Mouse (Mus musculus): ENCODE measurements around the gene Ppil4. TPM values are rescaled to one million over a fixed set of nuclear protein-coding genes. Genes with fewer than 3 reads are reported as not detected.

Gene Ppil4
- polyA plus RNA-seq, 1 experiment from 2014 or later, result 51.2 TPM

DNA sequence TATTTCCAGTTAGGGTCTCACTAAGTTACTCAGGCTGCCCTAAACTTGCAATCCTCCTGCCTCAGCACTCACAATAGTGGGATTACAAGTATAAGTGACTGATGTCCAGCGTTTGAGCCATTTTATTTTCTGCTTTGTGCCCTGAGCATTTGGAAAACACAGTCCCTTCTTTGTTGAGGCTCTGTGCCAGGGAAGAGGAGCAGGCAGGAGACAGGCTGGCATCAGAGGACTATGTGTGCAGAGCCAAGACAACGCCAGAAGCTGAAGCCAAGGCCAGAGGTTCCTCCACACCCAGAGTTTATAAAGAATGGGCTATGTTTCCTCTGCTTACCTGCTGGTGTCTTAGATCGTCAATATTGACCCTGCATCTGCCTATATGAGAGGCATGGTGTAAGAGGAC is 72.1 kb downstream of the Ppil4 start:
- no peak for ATAC-seq
- 78% methylated on average over 3 of the region's 3 CpGs for WGBS
- H3K4me3 ChIP-seq (replicated peaks), result no peak overlapping the region
- H3K27ac ChIP-seq, result no peak overlapping the region
- no peak overlapping the region for H3K4me2 ChIP-seq (replicated peaks)
- H3K36me3 ChIP-seq, result no peaks in the 10 kb centered on the region
- peaks cover 9% of the 10 kb centered on the region for H3K4me1 ChIP-seq (replicated peaks)
- peaks cover 27% of the 10 kb centered on the region for H3K27me3 ChIP-seq
- no peak overlapping the region for H3K9ac ChIP-seq (replicated peaks)
- H3K9me3 ChIP-seq, result no peaks in the 10 kb centered on the region

DNA sequence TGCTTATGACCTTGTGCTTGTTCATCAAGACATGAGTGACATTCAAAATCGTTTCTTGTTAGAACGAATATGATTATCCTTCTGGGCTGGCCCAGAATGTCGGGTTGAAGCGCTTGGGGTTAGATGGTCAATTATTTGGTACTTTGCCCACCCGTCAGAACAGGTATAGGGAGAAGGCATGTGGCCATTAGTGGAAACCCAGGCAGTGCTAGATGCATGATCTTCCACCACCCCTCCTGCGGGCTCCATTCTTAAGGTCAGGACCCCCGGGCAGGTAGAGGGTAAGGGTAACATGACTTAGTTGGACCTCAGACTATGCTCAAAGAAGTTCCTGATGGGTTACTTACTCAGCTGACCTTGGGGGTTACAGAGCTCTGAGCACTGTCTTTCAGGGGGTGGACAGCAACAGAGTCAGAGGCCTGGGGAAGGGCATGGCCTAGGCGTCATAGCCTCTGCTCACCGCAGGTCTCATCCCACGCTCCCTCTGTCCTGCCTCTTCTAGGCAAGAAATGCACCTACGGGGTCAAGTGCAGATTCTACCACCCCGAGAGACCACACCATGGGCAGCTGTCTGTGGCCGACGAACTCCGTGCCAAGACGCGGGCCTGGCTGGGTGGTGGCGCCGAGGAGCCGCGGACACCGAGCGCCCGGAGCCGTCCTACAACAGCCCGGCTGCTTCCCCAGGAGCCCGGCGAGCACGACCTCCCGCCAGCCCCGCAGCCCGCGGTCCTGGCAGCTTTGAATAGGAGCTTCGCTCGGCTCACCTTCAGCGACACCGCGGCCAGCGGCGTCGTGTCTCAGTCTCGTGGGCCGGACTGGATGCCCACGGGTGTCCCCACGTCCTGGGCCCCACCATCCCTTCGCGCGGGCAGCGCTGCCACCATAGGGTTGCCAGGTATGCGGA is 74.3 kb downstream of the Ppil4 start:
- H3K4me2 ChIP-seq (replicated peaks), result peak overlapping the region; percentile 79
- H3K27ac ChIP-seq, result no peak overlapping the region
- WGBS, result 16% methylated on average over 50 of the region's 50 CpGs
- H3K9ac ChIP-seq (replicated peaks), result peak overlapping the region; percentile 63
- H3K4me3 ChIP-seq (replicated peaks), result peak overlapping the region; percentile 44
- H3K9me3 ChIP-seq, result no peaks in the 10 kb centered on the region
- ATAC-seq, result peak; percentile 64
- peaks cover 9% of the 10 kb centered on the region for H3K4me1 ChIP-seq (replicated peaks)
- peaks cover 27% of the 10 kb centered on the region for H3K27me3 ChIP-seq
- no peaks in the 10 kb centered on the region for H3K36me3 ChIP-seq

DNA sequence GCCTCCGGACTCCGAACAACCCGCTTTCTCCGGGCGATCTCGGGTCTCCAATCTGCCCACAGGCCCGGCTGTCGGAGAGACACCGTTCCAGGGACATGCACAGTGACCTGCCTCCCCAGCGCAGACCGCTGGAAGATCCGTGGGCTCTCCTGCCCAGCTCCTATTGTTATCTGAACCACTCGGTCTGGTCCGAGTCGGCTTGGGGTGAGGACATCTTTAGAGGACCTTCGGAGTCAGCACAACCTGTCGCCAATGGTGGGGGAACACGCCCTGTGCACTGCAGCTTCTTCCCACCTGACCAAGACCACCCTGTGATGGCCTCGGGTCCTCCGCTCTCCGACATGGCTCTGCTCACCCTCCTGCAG is 75.0 kb downstream of the Ppil4 start:
- Histone ChIP-seq H3K9ac (replicated peaks) (peak overlapping the region; percentile 63), H3K9me3 (no peaks in the 10 kb centered on the region), H3K36me3 (no peaks in the 10 kb centered on the region), H3K4me1 (replicated peaks) (peaks cover 9% of the 10 kb centered on the region), H3K27ac (no peak overlapping the region), H3K27me3 (peaks cover 27% of the 10 kb centered on the region), H3K4me2 (replicated peaks) (peak overlapping the region; percentile 79), H3K4me3 (replicated peaks) (peak overlapping the region; percentile 44)
- WGBS, result 25% methylated on average over 21 of the region's 21 CpGs
- ATAC-seq, result peak; percentile 24

DNA sequence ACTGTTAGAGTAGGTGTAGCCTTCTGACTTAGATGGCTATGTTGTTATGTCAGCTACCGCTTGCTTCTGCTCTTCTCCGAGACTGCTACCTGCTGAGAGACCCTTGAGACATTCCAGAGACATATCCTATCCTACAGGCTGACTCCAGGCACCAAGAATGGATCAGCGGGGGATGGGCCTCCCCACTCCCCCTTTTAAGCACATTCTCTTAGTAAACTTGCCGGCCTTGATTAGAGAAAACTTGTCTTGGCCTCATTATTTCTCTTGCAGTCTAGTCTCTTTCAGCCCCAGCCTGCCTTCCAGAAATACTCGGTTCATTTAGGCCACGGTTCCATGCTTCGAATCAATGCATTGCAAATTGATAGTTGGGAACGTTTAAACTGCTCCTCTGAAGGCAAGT is 77.1 kb downstream of the Ppil4 start:
- 65% methylated on average over 8 of the region's 8 CpGs for whole genome bisulfite sequencing
- H3K9ac ChIP-seq (replicated peaks), result no peak overlapping the region
- no peaks in the 10 kb centered on the region for H3K36me3 ChIP-seq
- H3K27ac ChIP-seq, result no peak overlapping the region
- peaks cover 9% of the 10 kb centered on the region for H3K4me1 ChIP-seq (replicated peaks)
- H3K4me2 ChIP-seq (replicated peaks), result no peak overlapping the region
- no peak overlapping the region for H3K4me3 ChIP-seq (replicated peaks)
- ATAC-seq, result no peak
- H3K9me3 ChIP-seq, result no peaks in the 10 kb centered on the region
- H3K27me3 ChIP-seq, result peaks cover 27% of the 10 kb centered on the region

DNA sequence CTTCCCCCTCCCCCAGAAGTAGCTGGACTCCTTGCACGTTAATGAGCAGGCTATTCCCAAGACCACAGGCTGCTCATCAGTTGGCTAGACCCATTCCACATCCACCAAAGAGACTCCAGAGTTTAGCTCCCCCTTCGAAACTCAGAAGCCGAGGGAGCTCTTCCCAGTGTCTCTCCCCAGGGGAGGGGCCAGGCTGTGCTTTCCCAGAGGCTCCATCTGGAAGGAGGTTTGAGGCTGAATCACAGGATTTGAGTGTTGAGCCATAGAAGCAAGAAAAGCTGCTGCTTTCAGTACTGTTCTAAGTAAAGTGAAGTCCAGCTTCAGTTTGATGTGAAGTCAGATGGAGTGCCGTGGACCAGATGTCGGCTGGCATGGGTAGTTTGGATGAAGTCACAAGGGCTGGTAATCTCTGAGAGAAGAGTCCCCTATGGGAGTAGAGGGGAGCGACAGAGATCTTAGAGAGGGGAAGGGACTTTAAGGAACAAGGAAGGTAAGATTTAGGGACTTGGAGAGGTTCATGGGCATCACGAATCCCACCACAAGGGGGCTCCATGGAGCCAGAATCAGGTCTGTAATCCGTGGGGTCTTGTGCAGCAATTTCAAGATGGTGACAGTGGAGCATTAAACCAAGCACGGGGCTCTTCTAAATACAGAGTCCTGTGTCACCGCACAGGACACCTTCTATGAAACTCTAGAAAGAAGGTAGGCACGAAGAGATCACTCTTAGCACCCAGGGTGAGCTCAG is 78.1 kb downstream of the Ppil4 start:
- ATAC-seq, result no peak

DNA sequence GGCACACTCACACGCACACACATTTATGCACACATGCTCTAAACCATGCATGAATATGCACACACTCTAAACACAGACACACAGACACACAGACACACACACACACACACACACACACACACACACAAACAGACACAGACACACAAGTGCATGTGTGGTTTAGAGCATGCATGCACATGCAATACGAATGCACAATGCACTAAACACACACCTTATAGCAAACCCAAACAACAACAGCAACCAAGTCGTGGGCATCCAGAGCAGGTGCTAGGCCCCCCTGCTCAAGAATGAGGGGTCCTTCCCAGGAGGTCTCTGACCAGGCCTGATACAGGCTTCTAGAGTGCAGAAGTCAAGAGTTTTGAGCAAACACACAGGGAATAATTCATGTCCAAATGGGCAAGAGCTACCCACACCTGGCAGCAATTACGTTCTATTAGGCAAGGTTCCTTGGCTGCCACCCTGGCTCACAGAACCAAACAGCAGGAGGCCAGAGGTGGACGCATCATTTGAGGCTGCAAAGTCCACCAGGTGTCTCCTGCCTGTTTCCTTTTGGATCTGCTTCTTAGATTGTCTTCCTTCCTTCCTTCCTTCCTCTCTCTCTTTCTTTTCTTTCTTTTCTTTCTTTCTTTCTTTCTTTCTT is 78.8 kb downstream of the Ppil4 start:
- Histone ChIP-seq H3K36me3 (no peaks in the 10 kb centered on the region), H3K27ac (no peak overlapping the region), H3K4me3 (replicated peaks) (no peak overlapping the region), H3K9me3 (no peaks in the 10 kb centered on the region), H3K4me1 (replicated peaks) (peaks cover 9% of the 10 kb centered on the region), H3K9ac (replicated peaks) (no peak overlapping the region), H3K4me2 (replicated peaks) (no peak overlapping the region), H3K27me3 (peaks cover 26% of the 10 kb centered on the region)
- WGBS, result 92% methylated on average over 5 of the region's 5 CpGs
- ATAC-seq, result no peak

More for the DNA sequence above, 78.1 kb downstream of the Ppil4 start:
- H3K4me1 ChIP-seq (replicated peaks), result peaks cover 9% of the 10 kb centered on the region
- no peak overlapping the region for H3K9ac ChIP-seq (replicated peaks)
- no peak overlapping the region for H3K4me3 ChIP-seq (replicated peaks)
- H3K9me3 ChIP-seq, result no peaks in the 10 kb centered on the region
- WGBS, result 72% methylated on average over 11 of the region's 11 CpGs
- H3K27me3 ChIP-seq, result peaks cover 27% of the 10 kb centered on the region
- no peak overlapping the region for H3K27ac ChIP-seq
- H3K4me2 ChIP-seq (replicated peaks), result no peak overlapping the region
- H3K36me3 ChIP-seq, result no peaks in the 10 kb centered on the region

Small RNA genes lying within 50 kb of the gene (microRNA-seq; reads per million reads assigned to microRNA genes)
- 1.4 reads per million for gene Mir5104

Other genes with a start within 250 kb of the Ppil4 start
- 21.3 and 23.5 TPM in 2 replicates for gene Lrp11, start 203.1 kb upstream of the Ppil4 start, polyA plus RNA-seq (2015; fragmentation: Nextera tagmentation; extraction: Ambion mirVana)
- 41.2 and 44.8 TPM in 2 replicates for gene Nup43, start 125.4 kb upstream of the Ppil4 start, polyA plus RNA-seq (2015; fragmentation: Nextera tagmentation; extraction: Ambion mirVana)
- 150 and 153 TPM in 2 replicates for gene Pcmt1, start 111.8 kb upstream of the Ppil4 start, polyA plus RNA-seq (2015; fragmentation: Nextera tagmentation; extraction: Ambion mirVana)
- 12.1 and 12.4 TPM in 2 replicates for gene Lats1, start 111.7 kb upstream of the Ppil4 start, polyA plus RNA-seq (2015; fragmentation: Nextera tagmentation; extraction: Ambion mirVana)
- gene Katna1, start 66.9 kb upstream of the Ppil4 start, polyA plus RNA-seq (2015; fragmentation: Nextera tagmentation; extraction: Ambion mirVana), result 40.2 and 40.3 TPM in 2 replicates
- gene Ginm1, start 67 bp upstream of the Ppil4 start, polyA plus RNA-seq (2015; fragmentation: Nextera tagmentation; extraction: Ambion mirVana), result 49.6 and 51.1 TPM in 2 replicates
- 0.08 and 0.10 TPM in 2 replicates for gene Zc3h12d, start 39.6 kb downstream of the Ppil4 start, polyA plus RNA-seq (2015; fragmentation: Nextera tagmentation; extraction: Ambion mirVana)
- gene Tab2, start 163.3 kb downstream of the Ppil4 start, polyA plus RNA-seq (2015; fragmentation: Nextera tagmentation; extraction: Ambion mirVana), result 15.4 and 16.9 TPM in 2 replicates